Mouse (Mus musculus) MEL (cell line): Measurements from ENCODE around the gene 2510009E07Rik.

Source experiments
- CHD1 ChIP-seq: IDR thresholded peaks from 2 replicates; pipeline ENCODE4 v1.6.1; 2012; ENCODE audit warnings: low read depth, mild to moderate bottlenecking, inconsistent platforms, low read length, improper control_type of control experiment
- CTCF ChIP-seq, 3 experiments: IDR thresholded peaks in 2 of 3; conservative IDR thresholded peaks in 1 of 3; 2 replicates each; pipeline ENCODE4 v1.5.1; 2011 to 2012; ENCODE audit warnings: low read length in 3 of 3, low read depth in 2 of 3, mild to moderate bottlenecking in 2 of 3, improper control_type of control experiment in 1 of 3, inconsistent platforms in 1 of 3, mixed read lengths in 1 of 3, moderate library complexity in 1 of 3; ENCODE audit not compliant: control insufficient read depth in 1 of 3, insufficient read depth in 1 of 3, poor library complexity in 1 of 3, severe bottlenecking in 1 of 3
- EP300 ChIP-seq, 2 experiments: IDR thresholded peaks; 2 replicates each; pipeline ENCODE4 v1.6.1; 2011; ENCODE audit warnings: improper control_type of control experiment in 2 of 2, low read length in 2 of 2, low read depth in 1 of 2, mild to moderate bottlenecking in 1 of 2
- KAT2A ChIP-seq: conservative IDR thresholded peaks from 2 replicates; pipeline ENCODE4 v1.6.1; 2012; ENCODE audit warnings: low read depth, low read length, improper control_type of control experiment, inconsistent platforms
- MYB ChIP-seq: IDR thresholded peaks from 2 replicates; pipeline ENCODE4 v1.6.1; 2011; ENCODE audit warnings: mild to moderate bottlenecking, low read depth, low read length, improper control_type of control experiment
- NRF1 ChIP-seq: IDR thresholded peaks from 2 replicates; pipeline ENCODE4 v1.6.1; 2014; ENCODE audit warnings: low read depth, mild to moderate bottlenecking, inconsistent platforms, low read length, improper control_type of control experiment, moderate library complexity; ENCODE audit not compliant: poor library complexity, insufficient read depth, severe bottlenecking
- POLR2A ChIP-seq, 2 experiments: IDR thresholded peaks; 2 replicates each; pipeline ENCODE4 v1.6.1; 2011 to 2012; ENCODE audit warnings: low read length in 2 of 2, mild to moderate bottlenecking in 2 of 2, control low read depth in 1 of 2, improper control_type of control experiment in 1 of 2, low read depth in 1 of 2, moderate library complexity in 1 of 2; ENCODE audit not compliant: control insufficient read depth in 1 of 2, insufficient read depth in 1 of 2, poor library complexity in 1 of 2
- TCF12 ChIP-seq: IDR thresholded peaks from 2 replicates; pipeline ENCODE4 v1.6.1; 2014; ENCODE audit warnings: low read depth, mild to moderate bottlenecking, inconsistent platforms, low read length, improper control_type of control experiment, moderate library complexity
- USF1 ChIP-seq: IDR thresholded peaks from 2 replicates; pipeline ENCODE4 v1.6.1; 2014; ENCODE audit warnings: low read depth, mild to moderate bottlenecking, inconsistent platforms, low read length, improper control_type of control experiment, moderate library complexity

GRCm38 (mm10) chr16:21714516-21714915, 20.1 kb upstream of the 2510009E07Rik start:
- TF ChIP-seq NRF1 (no peak), CTCF (IDR thresholded peaks at IDR 0.05 in 2 of 3, conservative IDR thresholded peaks at IDR 0.05 in 1 of 3; ENCODE audit: control insufficient read depth in 1 of 3, insufficient read depth in 1 of 3, low read depth in 2 of 3, low read length in 3 of 3, poor library complexity in 1 of 3, severe bottlenecking in 1 of 3) (no peak), POLR2A (IDR thresholded peaks at IDR 0.05; ENCODE audit: control insufficient read depth in 1 of 2, insufficient read depth in 1 of 2, low read depth in 1 of 2, low read length in 2 of 2, poor library complexity in 1 of 2) (no peak), EP300 (IDR thresholded peaks at IDR 0.05; ENCODE audit: low read depth in 1 of 2, low read length in 2 of 2) (no peak), CHD1 (no peak), MYB (no peak), TCF12 (no peak), KAT2A (no peak), USF1 (no peak)
